Mouse (Mus musculus) kidney, adult 2 months (tissue): ENCODE data around the gene Adat1. TPM values are rescaled to one million over a fixed set of nuclear protein-coding genes. Genes with fewer than 3 reads are reported as not detected.
"Not testable (repeated sequence)": the region's sequence is repeated elsewhere in the genome, so short reads cannot be mapped to it uniquely, and the experiment has no call there.

Experiments used
- DNase-seq: peaks from one replicate; pipeline ENCODE4 v3.0.0; 2021
- H3K27ac ChIP-seq: fragments of 200-500 bp; 2 replicates; pipeline ENCODE4 v1.5.1; 2012; ENCODE audit warnings: low read depth, low read length, control low read depth, inconsistent platforms; ENCODE audit not compliant: insufficient read depth
- H3K27me3 ChIP-seq: fragments of 200-500 bp; replicated peaks from 2 replicates; pipeline ENCODE4 v1.6.1; 2012; ENCODE audit warnings: mild to moderate bottlenecking, moderate library complexity, low read length, inconsistent platforms; ENCODE audit not compliant: control insufficient read depth, insufficient read depth
- H3K36me3 ChIP-seq: fragments of 200-500 bp; 2 replicates; pipeline ENCODE4 v1.6.1; 2012; ENCODE audit warnings: mild to moderate bottlenecking, moderate library complexity, low read length, inconsistent platforms; ENCODE audit not compliant: control insufficient read depth, insufficient read depth
- H3K4me1 ChIP-seq: fragments of 200-500 bp; 2 replicates; pipeline ENCODE4 v1.6.1; 2011; ENCODE audit warnings: low read length; ENCODE audit not compliant: control insufficient read depth, insufficient read depth
- H3K4me3 ChIP-seq: fragments of 200-500 bp; 2 replicates; pipeline ENCODE4 v1.5.1; 2011; ENCODE audit warnings: mild to moderate bottlenecking, low read depth, low read length, control low read depth; ENCODE audit not compliant: insufficient read depth
- CTCF ChIP-seq: fragments of 200-500 bp; conservative IDR thresholded peaks from 2 replicates; pipeline ENCODE4 v1.5.1; 2011; ENCODE audit warnings: low read depth, mild to moderate bottlenecking, control low read depth, low read length, moderate library complexity, mixed read lengths; ENCODE audit not compliant: insufficient read depth, insufficient read length
- POLR2A ChIP-seq: fragments of 200-500 bp; IDR thresholded peaks from one replicate; pipeline ENCODE4 v1.6.1; 2011; ENCODE audit warnings: low read depth, low read length, control low read depth
- WGBS: fragments of 180-500 bp; shearing (Covaris S2); methylation state at CpG from one replicate; pipeline ENCODE4 v1.1.7; 2018; 5-methylcytosine and 5-hydroxymethylcytosine counted together
- polyA plus RNA-seq: library from polyadenylated mRNA; depleted of rRNA; stranded (reverse); fragments of >200 nt; gene quantifications from 2 replicates; pipeline ENCODE4 v1.2.3, GENCODE M21; 2012

The Adat1 gene
- polyA plus RNA-seq, 1 experiment, result 3.3 TPM

GRCm38 (mm10) chr8:111950846-111951245 is 41.3 kb downstream of the Adat1 start:
- H3K4me1 ChIP-seq, result no peaks in the 10 kb centered on the region
- TF ChIP-seq CTCF (no peak), POLR2A (no peak)
- H3K27me3 ChIP-seq, result no peaks in the 10 kb centered on the region
- DNase-seq, result no peak
- H3K27ac ChIP-seq, result no peak overlapping the region
- peaks cover 2% of the 10 kb centered on the region; the same call in 1 of the 2 replicates for H3K36me3 ChIP-seq
- 78% methylated on average over 3 of the region's 3 CpGs for WGBS
- H3K4me3 ChIP-seq, result no peak overlapping the region

- 86% methylated on average over 8 of the region's 8 CpGs for WGBS
- no peak overlapping the region for H3K4me3 ChIP-seq
- DNase-seq, result no peak
- no peaks in the 10 kb centered on the region for H3K4me1 ChIP-seq
- no peak overlapping the region for H3K27ac ChIP-seq
- H3K36me3 ChIP-seq, result peaks cover 5% of the 10 kb centered on the region; the same call in 1 of the 2 replicates
- TF ChIP-seq POLR2A, result no peak
- no peak for TF ChIP-seq CTCF
- H3K27me3 ChIP-seq, result no peaks in the 10 kb centered on the region
These were observed 44.1 kb downstream of the Adat1 start for GRCm38 (mm10) chr8:111947954-111948353.

- Histone ChIP-seq H3K27ac (no peak overlapping the region), H3K36me3 (peaks cover 5% of the 10 kb centered on the region; the same call in 1 of the 2 replicates), H3K27me3 (no peaks in the 10 kb centered on the region), H3K4me3 (no peak overlapping the region), H3K4me1 (no peaks in the 10 kb centered on the region)
- DNase-seq, result no peak
- WGBS, result 83% methylated on average over 2 of the region's 2 CpGs
- TF ChIP-seq CTCF, result no peak
- no peak for TF ChIP-seq POLR2A
These were observed 45.0 kb downstream of the Adat1 start for GRCm38 (mm10) chr8:111947144-111947543.

DNA sequence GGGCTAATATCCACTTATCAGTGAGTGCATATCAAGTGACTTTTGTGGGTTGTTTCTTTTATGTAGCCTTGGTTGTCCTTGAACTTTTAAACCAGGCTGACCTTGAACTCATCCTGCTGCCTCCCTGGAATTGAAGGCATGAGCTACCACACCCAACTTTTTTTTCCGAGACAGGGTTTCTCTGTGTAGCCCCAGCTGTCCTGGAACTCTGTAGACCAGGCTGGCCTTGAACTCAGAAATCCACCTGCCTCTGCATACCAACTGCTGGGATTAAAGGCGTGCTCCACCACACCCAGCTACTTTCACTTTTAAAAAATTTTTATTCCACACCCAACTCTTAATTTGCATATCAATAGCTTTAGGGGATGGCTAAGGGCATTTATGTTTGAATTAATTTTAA is 48.6 kb downstream of the Adat1 start:
- WGBS, result 92% methylated on average over 2 of the region's 2 CpGs
- no peak overlapping the region for H3K4me3 ChIP-seq
- no peak for TF ChIP-seq CTCF
- TF ChIP-seq POLR2A, result no peak
- H3K4me1 ChIP-seq, result peaks cover 3% of the 10 kb centered on the region; the same call in 1 of the 2 replicates
- DNase-seq, result no peak
- peaks cover 5% of the 10 kb centered on the region; the same call in 1 of the 2 replicates for H3K36me3 ChIP-seq
- H3K27ac ChIP-seq, result no peak overlapping the region
- no peaks in the 10 kb centered on the region for H3K27me3 ChIP-seq

- peak; percentile 40 for DNase-seq
- Histone ChIP-seq H3K4me1 (peaks cover 3% of the 10 kb centered on the region; the same call in 1 of the 2 replicates), H3K36me3 (peaks cover 3% of the 10 kb centered on the region; the same call in 1 of the 2 replicates), H3K27ac (peak overlapping the region; percentile 37; the same call in 1 of the 2 replicates), H3K4me3 (peak overlapping the region; percentile 92), H3K27me3 (no peaks in the 10 kb centered on the region)
- under 1% methylated on average over 23 of the region's 23 CpGs for WGBS
- no peak for TF ChIP-seq POLR2A
- TF ChIP-seq CTCF, result no peak
These were observed 51.0 kb downstream of the Adat1 start for GRCm38 (mm10) chr8:111941101-111941454.

DNA sequence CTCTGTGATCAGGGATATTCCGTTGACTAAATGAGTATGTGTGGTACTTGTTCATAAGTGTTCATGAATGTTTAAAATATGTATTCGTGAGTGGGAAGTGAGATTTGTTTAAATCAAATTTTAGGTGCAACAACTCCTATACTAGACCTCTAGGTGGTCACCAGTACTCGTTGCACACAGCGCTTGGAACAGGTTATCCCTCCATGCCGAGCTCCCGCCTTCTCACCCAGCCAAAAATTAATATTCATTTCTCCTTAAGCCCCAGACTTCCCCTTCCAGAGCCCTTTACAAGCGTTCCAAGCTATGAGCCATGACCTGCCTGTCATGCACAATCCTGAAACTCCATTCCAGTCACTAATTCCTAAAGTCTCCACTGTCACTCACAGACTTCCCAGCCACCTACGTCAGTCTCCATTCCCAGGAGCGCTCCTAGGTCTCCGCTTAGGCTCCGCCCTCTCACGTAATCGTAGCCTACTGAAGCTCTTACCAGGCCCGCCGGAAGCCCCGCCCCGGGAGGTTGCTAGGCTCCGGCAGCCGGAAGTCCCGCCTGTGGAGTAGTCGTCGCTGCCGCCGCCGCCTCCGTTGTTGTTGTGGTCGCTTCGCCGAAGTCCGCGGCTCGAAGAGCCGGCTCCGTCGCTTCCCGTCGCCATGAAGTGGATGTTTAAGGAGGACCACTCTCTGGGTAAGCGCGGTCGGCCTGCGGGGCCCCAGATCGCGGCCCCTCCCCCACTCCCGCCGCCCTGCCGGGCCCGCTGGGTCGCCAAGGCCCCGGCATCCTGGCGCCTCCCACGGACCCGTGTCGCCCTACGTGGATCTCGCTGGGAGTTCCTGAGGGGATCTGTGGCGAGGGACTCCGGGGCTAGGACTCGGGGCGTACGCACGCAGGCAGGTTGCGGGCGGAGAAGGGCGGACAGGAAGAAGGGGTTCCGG is 51.7 kb downstream of the Adat1 start, which contains the start of gene Gabarapl2:
Gene Gabarapl2 (plus strand): TSS at position 533 of the 930 bp plus-strand sequence.
- WGBS, result under 1% methylated on average over 65 of the region's 65 CpGs
- DNase-seq, result peak; percentile 99
- peak within 1 kb of the TSS; percentile 93 for H3K27ac ChIP-seq

GRCm38 (mm10) chr8:111939516-111940142 is 52.5 kb downstream of the Adat1 start:
- WGBS, result 3% methylated on average over 10 of the region's 10 CpGs
- Histone ChIP-seq H3K27me3 (no peaks in the 10 kb centered on the region), H3K4me3 (peak overlapping the region; percentile 92), H3K27ac (peak overlapping the region; percentile 93; the same call in 1 of the 2 replicates), H3K4me1 (peaks cover 3% of the 10 kb centered on the region; the same call in 1 of the 2 replicates), H3K36me3 (peaks cover 3% of the 10 kb centered on the region; the same call in 1 of the 2 replicates)
- TF ChIP-seq CTCF, result no peak
- TF ChIP-seq POLR2A, result no peak
- DNase-seq, result peak; percentile 86

More for the DNA sequence above, 51.7 kb downstream of the Adat1 start, which contains the start of gene Gabarapl2:
- Histone ChIP-seq H3K4me1 (peaks cover 3% of the 10 kb centered on the region; the same call in 1 of the 2 replicates), H3K36me3 (peaks cover 3% of the 10 kb centered on the region; the same call in 1 of the 2 replicates), H3K4me3 (peak within 1 kb of the TSS; percentile 92), H3K27me3 (no peaks in the 10 kb centered on the region)
- TF ChIP-seq CTCF, result no peak
- TF ChIP-seq POLR2A, result no peak

GRCm38 (mm10) chr8:111938076-111938985 is 53.8 kb downstream of the Adat1 start:
- not testable (repeated sequence) for H3K36me3 ChIP-seq, H3K4me1 ChIP-seq, H3K27me3 ChIP-seq, H3K4me3 ChIP-seq, H3K27ac ChIP-seq, DNase-seq
- 89% methylated on average over 9 of the region's 9 CpGs for WGBS
